Mouse (Mus musculus): Measurements from ENCODE around the gene Kctd2.

The Kctd2 gene

GRCm38 (mm10) chr11:115398085-115398484 lies 21.8 kb upstream of the Kctd2 start:
- in situ Hi-C loops (cut with MboI; ENCODE audit: unreplicated experiment in 2 of 2) = no loop called here

GRCm38 (mm10) chr11:115400126-115400525 lies 19.8 kb upstream of the Kctd2 start:
- in situ Hi-C loops (cut with MboI; ENCODE audit: unreplicated experiment in 2 of 2) = loop anchor here (5.0 kb wide), 1 partner anchor 33 kb away; the partner anchor contains the start of gene Hid1 (in 2 of the 2)

GRCm38 (mm10) chr11:115400630-115401391 lies 19.1 kb upstream of the Kctd2 start:
- in situ Hi-C loops (cut with MboI; ENCODE audit: unreplicated experiment in 2 of 2) = loop anchor here (5.0 kb wide), 1 partner anchor 34 kb away; the partner anchor contains the start of gene Hid1 (in 2 of the 2)

- in situ Hi-C loops (cut with MboI; ENCODE audit: unreplicated experiment in 2 of 2) = loop anchor here (5.0 kb wide), 1 partner anchor 36 kb away; the partner anchor contains the start of gene Hid1 (in 2 of the 2)
These were observed 16.4 kb upstream of the Kctd2 start, which contains the start of gene Mrpl58 for GRCm38 (mm10) chr11:115403338-115404124. Gene Mrpl58, plus strand, starts transcription at chr11:115403752.

- in situ Hi-C loops (cut with MboI; ENCODE audit: unreplicated experiment in 2 of 2) = no loop called here
These were observed 14.2 kb upstream of the Kctd2 start for GRCm38 (mm10) chr11:115405723-115406122.

- in situ Hi-C loops (cut with MboI; ENCODE audit: unreplicated experiment in 2 of 2) = no loop called here
These were observed 13.0 kb upstream of the Kctd2 start for GRCm38 (mm10) chr11:115406858-115407401.

- in situ Hi-C loops (cut with MboI; ENCODE audit: unreplicated experiment in 2 of 2) = no loop called here
These were observed 11.5 kb upstream of the Kctd2 start for GRCm38 (mm10) chr11:115408266-115408920.

GRCm38 (mm10) chr11:115409556-115409955 lies 10.4 kb upstream of the Kctd2 start:
- in situ Hi-C loops (cut with MboI; ENCODE audit: unreplicated experiment in 2 of 2) = no loop called here

- in situ Hi-C loops (cut with MboI; ENCODE audit: unreplicated experiment in 2 of 2) = no loop called here
These were observed 635 bp downstream of the Kctd2 start for GRCm38 (mm10) chr11:115420336-115421190.

- in situ Hi-C loops (cut with MboI; ENCODE audit: unreplicated experiment in 2 of 2) = no loop called here
These were observed 1.4 kb downstream of the Kctd2 start for GRCm38 (mm10) chr11:115421328-115421727.

- in situ Hi-C loops (cut with MboI; ENCODE audit: unreplicated experiment in 2 of 2) = no loop called here
These were observed 2.0 kb downstream of the Kctd2 start for GRCm38 (mm10) chr11:115421972-115422371.

GRCm38 (mm10) chr11:115423091-115423490 lies 3.2 kb downstream of the Kctd2 start:
- in situ Hi-C loops (cut with MboI; ENCODE audit: unreplicated experiment in 2 of 2) = no loop called here

GRCm38 (mm10) chr11:115424666-115425065 lies 4.7 kb downstream of the Kctd2 start:
- in situ Hi-C loops (cut with MboI; ENCODE audit: unreplicated experiment in 2 of 2) = loop anchor here in 1 of 2 experiments (5.0 kb wide), 1 partner anchor 48 kb away; no protein-coding TSS in a partner anchor

GRCm38 (mm10) chr11:115425671-115426070 lies 5.7 kb downstream of the Kctd2 start:
- in situ Hi-C loops (cut with MboI; ENCODE audit: unreplicated experiment in 2 of 2) = loop anchor here in 1 of 2 experiments (5.0 kb wide), 1 partner anchor 47 kb away; no protein-coding TSS in a partner anchor

GRCm38 (mm10) chr11:115427482-115428331 lies 7.8 kb downstream of the Kctd2 start:
- in situ Hi-C loops (cut with MboI; ENCODE audit: unreplicated experiment in 2 of 2) = loop anchor here in 1 of 2 experiments (5.0 kb wide), 1 partner anchor 45 kb away; no protein-coding TSS in a partner anchor

- in situ Hi-C loops (cut with MboI; ENCODE audit: unreplicated experiment in 2 of 2) = loop anchor here in 1 of 2 experiments (5.0 kb wide), 1 partner anchor 43 kb away; no protein-coding TSS in a partner anchor
These were observed 9.4 kb downstream of the Kctd2 start for GRCm38 (mm10) chr11:115429307-115429706.

- in situ Hi-C loops (cut with MboI; ENCODE audit: unreplicated experiment in 2 of 2) = loop anchor here in 1 of 2 experiments (5.0 kb wide), 1 partner anchor 42 kb away; no protein-coding TSS in a partner anchor
These were observed 10.6 kb downstream of the Kctd2 start for GRCm38 (mm10) chr11:115430561-115430960.

- in situ Hi-C loops (cut with MboI; ENCODE audit: unreplicated experiment in 2 of 2) = loop anchor here in 1 of 2 experiments (5.0 kb wide), 1 partner anchor 39 kb away; no protein-coding TSS in a partner anchor
These were observed 12.9 kb downstream of the Kctd2 start for GRCm38 (mm10) chr11:115432814-115433213.

Measured in v-Abl transformed pro-B cells (cell line).